Mouse (Mus musculus) T-helper 17 cell (primary cell): ENCODE data around the gene Zbtb9.

ENCODE experiments used
- in situ Hi-C, 2 experiments: fragments of 300-600 bp; cut with MboI, MseI; formaldehyde crosslinking; loops; 1 replicate in 1 of 2; 2 replicates in 1 of 2; pipeline ENCODE4 v1.15.1; 2025; ENCODE audit warnings: high pct_unique_total_duplicates in 2 of 2

Gene Zbtb9

DNA sequence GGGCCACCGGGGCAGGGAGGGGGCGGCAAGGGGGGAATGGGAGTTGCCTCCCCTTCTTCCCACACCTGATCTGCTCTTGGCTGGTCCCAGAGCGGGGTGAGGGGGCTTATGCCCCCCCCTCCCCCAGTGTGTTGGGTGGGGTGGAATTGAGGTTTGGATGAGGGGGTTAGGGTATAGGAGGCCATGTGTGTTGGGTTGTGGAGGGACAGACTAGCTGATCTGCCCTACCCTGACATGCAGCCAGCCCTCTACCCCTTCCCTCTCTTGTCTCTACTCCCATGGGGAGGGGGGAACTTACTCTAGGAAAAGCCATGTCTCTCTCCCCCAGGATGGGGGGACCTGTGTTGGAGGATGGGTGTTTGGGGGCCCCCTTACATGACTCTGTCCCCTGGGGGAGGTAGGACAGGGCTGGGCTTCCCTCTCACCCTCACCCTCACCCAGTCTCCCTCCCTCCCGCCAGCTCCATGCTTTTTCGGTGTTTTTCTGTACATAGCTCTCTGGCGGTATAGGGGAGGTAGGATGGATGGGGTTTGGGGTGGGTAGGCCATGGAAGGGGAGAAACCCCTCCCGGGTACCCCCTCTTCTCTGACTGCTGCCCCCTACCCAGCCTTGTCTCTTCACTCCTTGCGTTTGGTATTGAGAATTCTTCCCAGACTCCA, 1.6 kb upstream of the Zbtb9 start:
- in situ Hi-C loops, result loop anchor here in 1 of 2 experiments (10.0 kb wide), 1 partner anchor 47 kb away; no protein-coding TSS in a partner anchor

DNA sequence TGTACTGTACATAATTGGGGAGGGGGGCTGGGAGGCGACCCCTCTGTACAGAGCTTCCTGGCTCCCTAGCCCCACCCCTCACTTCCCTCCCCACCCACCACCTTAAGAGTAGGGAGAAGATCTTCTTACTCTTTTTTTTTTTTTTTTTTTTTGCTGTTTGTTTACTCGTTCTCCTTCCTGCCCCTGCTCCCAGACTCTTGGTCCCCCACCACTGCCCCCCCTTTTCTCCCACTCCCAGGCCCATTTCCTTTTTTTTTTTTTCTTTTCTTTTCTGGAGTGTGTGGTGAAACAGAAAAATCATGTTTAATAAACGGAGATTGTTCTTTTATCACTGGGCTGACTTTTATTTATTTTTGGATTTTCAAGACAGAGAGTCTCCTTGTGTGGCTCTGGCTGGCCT, 860 bp upstream of the Zbtb9 start:
- in situ Hi-C loops, result loop anchor here in 1 of 2 experiments (10.0 kb wide), 1 partner anchor 47 kb away; no protein-coding TSS in a partner anchor

DNA sequence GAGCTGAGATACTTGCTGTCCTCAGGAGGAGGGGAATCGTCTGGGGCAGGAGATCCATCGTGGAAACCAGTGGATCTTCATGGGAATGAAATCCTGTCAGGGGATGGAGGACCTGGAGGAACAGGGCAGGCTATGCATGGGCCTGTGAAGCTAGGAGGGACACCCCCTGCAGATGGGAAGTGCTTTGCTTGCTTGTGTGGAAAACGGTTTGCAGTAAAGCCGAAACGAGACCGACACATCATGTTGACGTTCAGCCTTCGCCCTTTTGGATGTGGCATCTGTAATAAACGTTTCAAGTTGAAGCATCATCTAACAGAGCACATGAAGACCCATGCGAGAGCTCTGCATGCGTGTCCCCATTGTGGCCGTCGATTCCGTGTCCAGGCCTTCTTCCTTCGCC, 1.6 kb downstream of the Zbtb9 start:
- in situ Hi-C loops, result loop anchor here in 1 of 2 experiments (10.0 kb wide), 1 partner anchor 50 kb away; no protein-coding TSS in a partner anchor

DNA sequence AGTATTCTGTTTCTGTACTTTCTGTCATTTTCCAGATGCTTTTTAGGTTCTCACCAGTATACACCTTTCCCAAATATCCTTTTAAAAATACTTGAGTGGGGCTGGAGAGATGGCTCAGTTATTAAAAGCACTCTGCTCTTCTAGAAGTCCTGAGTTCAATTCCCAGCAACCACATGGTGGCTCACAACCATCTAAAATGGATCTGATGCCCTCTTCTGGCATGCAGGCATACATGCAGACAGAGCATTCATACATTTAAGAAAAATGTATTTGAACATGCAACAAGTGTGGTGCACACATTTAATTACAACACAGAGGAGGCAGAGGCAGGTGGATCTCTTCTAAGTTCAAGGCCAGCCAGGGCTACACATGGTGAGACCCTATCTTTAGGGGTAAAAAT, 2.4 kb downstream of the Zbtb9 start:
- in situ Hi-C loops, result loop anchor here in 1 of 2 experiments (10.0 kb wide), 1 partner anchor 51 kb away; no protein-coding TSS in a partner anchor

DNA sequence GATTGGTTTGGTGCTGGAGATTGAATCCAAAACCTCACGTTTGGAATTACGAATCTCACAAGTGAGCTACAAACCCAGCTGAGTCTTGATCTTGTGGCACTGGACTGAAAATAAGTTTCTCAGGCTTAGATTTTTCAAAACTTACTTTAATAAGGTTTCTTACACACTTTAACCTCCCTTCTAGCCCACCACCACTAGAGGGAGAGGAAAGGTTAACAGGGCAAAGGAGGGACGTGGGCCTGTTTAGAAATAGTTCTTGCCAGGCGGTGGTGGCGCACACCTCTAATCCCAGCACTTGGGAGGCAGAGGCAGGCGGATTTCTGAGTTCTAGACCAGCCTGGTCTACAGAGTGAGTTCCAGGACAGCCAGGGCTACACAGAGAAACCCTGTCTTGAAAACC, 4.4 kb downstream of the Zbtb9 start:
- in situ Hi-C loops, result loop anchor here in 1 of 2 experiments (10.0 kb wide), 1 partner anchor 53 kb away; no protein-coding TSS in a partner anchor

DNA sequence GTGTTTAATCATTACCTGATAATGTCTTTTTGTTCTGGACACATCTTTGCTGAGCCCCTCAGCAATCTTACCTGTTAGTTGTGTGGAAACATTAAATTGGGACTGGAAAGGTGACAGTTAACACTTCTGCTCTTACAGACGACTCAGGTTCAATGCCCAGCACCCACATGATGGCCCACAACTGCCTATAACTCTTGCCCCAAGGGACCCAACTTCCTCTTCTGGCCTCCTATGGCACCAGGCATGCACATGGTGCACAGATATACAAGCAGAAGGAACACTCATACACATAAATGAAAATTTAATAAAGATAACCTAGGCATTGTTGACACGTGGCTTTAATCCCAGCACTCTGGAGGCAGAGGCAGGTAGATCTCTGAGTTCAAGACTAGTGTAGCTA, 6.5 kb downstream of the Zbtb9 start:
- in situ Hi-C loops, result loop anchor here in 1 of 2 experiments (10.0 kb wide), 1 partner anchor 55 kb away; no protein-coding TSS in a partner anchor

DNA sequence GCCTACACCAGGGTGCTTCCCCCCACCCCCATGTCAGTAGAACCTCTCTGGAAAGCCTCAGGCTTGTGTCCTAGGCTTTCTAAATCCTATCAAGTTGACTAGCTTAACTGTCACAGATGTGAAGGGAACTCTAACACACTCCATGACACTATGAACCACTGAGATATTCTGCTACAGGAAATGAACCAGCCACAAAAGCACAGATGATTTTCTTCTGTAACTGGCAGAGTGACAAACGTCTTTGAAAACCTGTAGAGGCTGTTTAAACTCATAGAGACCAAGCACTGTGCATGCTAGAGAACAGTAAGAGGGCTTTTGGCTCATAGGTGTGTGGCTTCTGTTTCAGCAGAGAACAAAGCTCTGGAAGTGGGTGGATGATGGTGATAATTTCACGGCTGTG, 8.1 kb downstream of the Zbtb9 start:
- in situ Hi-C loops, result no loop called here

DNA sequence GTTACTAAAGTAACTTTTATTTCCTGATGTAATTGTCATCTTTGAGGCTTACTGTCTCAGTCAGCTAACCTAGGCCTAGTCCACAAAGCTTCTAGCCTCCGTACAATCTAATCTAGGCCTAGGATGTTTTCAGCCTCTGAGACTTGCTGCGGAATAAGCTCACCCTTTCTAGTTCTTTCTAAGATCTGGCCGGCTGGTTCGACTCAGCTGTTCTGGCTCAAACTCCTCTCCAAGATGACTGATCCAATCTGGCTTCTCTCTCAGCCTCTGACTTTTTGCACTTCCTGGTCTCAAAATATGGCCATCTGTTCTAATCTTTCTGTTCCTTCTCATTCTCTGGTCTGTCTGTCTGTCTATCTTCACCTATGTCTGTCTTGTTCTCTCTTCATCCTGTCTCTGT, 10.4 kb downstream of the Zbtb9 start:
- in situ Hi-C loops, result no loop called here

DNA sequence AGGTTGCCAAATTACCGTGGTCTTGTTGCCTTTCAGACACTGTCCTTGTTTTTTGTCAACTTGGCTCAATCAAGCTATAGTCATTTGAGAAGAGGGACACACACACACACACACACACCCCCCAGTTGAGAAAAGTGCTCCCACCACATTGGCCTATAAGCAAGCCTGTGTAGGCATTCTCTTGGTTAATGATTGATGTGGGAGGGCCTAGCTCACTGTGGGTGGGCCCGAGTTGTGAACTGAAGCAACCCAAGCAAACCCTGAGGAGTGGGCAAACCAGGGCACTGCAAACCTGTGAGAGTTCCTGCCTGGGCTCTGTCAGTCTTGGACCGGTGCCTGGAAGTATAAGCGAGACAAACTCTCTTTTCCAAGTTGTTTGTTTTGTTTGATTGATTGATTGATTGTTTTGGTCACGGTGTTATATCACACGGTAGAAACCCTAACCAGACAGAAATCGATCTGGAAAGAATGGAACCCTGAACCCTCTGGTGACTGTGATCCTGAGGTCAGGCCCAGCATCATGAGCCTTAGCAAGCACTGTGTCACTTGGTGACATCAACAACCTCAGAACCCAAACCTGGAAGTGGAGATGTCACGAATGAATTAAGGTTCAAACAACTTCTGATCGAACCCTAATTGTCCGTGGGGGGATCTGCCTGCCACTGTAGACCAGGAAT, 12.7 kb downstream of the Zbtb9 start:
- in situ Hi-C loops, result no loop called here

DNA sequence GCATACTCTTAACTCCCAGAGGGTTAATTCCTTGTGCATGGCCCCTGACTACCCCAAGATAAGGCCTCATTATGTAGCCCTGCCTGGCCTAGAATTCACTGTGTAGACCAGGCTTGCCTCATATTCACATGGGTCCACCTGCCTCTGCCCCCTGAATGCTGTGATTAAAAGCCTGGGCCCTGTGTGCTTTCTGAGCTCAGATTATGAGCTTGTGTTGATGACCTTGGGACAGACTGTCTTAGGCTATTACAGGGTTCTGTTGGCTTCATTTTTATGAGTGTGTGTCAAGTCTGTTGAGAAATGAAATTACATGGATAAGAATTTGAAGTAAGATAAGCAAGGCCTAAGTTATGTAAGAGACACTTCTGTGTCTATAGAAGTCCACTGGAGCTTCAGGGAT, 17.6 kb downstream of the Zbtb9 start:
- in situ Hi-C loops, result no loop called here

DNA sequence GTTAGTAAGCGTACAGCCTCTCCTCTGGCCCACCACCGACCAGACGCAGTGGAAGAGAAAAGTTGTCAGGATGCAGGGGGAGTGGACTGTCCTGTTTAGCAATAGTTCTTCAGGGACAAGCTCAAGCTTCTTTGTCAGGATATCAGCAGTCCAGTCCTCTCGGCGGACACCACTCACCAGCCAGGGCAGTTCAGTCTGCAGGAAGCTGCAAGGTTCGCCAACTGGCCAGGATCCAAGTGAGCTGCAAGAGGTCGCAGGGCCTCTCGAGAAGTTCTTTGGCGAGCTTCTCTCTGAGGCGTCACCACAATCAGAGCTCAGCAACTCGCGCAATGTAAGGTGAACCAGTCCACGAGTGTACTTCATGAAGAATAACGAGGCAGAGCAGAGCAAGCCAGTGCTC, 21.4 kb downstream of the Zbtb9 start:
- in situ Hi-C loops, result no loop called here

DNA sequence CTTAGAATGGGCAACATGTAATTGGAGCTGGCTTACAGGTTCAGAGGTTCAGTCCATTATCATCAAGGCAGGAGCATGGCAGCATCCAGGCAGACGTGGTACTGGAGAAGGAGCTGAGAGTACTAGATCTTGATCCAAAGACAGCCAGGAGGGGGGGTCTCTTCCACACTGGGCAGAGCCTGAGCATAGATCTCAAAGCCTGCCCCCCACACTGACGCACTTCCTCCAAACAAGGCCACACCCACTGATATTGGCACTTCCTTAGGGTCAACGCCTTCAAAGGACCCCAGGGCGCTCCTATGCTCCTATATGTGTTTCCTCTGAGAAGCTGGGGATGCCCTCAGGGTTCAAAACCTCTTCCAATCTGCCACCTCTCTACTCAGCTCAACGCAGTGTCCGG, 22.0 kb downstream of the Zbtb9 start:
- in situ Hi-C loops, result no loop called here

DNA sequence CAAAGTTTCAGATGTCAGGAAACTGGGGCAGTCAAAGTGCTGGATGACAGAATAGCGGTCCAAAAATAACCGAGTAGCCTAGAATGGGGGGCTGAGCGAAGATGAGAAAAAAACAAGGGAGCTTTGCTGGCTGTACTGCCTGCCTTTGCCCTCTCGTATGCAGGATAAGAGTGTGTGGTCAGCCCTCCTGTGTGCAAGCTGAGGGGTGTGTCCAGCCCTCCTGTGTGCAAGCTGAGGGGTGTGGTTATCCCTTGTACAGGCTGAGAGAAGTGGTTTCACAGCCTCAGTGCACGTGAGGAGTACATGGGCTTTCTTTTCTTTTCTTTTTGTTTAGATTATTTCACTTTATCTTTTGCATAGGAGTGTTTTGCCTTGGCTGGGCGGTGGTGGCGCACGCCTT, 22.6 kb downstream of the Zbtb9 start:
- in situ Hi-C loops, result no loop called here

DNA sequence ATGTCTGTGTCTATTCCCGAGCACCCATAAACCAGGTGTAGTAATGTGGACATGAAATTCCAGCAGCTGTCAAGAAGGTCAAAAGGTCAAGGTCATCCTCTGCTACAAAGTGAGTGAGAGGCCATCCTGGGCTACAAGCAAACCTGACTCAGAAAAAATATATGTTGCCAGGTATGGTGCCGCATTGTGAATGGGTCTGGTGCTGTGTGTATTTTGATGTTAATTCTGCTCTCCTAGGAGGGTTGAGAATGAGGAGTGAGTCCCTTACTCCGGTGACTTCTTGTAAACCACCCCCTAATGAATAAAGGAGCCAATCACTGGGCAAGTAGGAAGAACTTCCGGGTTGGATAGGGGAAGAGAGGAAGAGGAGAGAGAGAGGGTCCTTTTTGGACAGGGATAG, 24.7 kb downstream of the Zbtb9 start:
- in situ Hi-C loops, result no loop called here

DNA sequence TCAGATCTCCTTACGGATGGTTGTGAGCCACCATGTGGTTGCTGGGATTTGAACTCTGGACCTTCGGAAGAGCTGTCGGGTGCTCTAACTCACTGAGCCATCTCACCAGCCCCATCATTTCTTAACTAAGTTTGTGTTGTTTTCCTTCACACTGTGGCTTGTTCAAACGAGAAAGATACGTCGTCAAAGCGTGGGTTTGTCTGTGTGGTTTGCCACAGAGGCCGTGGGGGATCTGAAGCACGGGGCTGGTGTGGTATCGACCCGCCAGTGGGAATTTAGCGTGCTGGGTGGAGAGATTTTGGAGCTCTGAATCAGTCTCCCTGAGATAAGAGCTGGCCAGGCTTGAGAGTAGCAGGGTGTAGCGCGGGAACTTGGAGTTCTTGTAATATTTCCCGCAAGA, 25.3 kb downstream of the Zbtb9 start:
- in situ Hi-C loops, result no loop called here

DNA sequence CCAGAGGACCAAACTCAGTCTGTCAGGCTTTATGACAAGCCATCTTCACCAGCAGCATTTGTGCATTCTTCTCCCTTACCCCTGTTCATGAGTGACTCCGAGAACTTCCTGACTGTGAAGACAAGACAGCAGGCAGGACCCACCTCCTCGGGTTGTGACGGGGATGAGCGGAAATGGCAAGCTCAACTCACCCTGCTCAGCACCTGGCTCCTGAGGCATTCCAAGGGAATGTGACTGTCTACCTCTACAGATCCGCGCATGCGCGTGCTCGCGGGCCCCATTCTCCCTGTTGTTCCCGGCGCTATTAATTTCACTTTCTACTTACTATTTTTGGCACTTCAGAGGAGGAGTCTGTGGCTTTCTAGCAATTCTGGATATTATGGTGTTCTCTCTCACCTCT, 27.0 kb downstream of the Zbtb9 start:
- in situ Hi-C loops, result no loop called here

DNA sequence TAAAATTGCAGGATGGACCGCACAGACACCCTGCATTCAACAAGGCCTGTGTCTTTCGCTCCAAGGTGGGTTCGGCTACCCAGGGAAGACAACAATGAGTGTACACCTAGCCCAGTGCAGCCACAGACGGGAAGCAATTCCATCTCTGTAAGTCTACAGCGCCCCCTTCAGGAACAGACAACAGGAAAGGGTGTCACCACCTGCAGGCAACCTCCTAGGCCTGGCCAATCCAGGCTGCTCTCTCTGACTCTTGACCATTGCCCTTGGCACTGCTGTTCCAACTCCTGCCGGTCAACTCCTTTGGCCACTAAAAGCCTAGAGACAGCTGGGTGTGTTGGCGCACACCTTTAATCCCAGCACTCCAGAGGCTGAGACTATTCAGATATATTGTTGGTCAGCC, 28.2 kb downstream of the Zbtb9 start:
- in situ Hi-C loops, result no loop called here

DNA sequence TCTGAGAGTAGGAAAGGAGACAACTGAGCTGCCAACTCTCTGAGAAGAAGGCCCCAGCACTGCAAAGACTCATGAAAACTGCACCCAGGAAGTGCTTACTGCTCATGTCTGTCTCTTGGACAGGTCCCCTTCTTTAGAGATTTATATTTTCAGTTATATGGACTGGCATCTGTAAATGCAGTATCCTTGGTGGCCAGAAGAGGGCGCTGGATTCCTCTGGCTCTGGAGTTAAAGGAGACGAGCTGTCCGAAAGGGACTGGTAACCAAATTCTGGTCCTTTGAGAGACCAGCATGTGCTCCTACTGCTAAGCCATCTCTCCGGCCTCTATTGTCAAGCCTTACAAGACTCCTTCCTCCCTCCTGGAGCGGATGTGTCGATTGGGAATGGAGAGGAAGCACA, 28.9 kb downstream of the Zbtb9 start:
- in situ Hi-C loops, result no loop called here

DNA sequence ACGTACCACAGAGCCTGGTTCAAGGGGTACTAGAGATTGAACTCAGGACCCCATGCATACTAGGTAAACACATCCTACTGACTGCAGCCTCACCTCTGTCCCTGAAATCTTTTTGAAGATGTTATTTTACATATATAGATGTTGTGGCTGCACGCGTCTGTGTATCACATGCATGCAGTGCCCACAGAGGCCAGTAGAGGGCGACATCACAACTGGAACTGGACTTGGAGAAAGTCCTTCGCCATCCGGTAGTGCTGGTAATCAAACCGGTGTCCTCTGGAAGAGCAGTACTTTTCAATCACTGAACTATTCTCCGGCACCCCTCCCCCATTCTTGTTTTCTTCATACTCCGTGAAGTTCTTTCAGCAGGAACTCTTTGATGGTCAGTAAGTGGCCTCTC, 31.5 kb downstream of the Zbtb9 start:
- in situ Hi-C loops, result no loop called here

DNA sequence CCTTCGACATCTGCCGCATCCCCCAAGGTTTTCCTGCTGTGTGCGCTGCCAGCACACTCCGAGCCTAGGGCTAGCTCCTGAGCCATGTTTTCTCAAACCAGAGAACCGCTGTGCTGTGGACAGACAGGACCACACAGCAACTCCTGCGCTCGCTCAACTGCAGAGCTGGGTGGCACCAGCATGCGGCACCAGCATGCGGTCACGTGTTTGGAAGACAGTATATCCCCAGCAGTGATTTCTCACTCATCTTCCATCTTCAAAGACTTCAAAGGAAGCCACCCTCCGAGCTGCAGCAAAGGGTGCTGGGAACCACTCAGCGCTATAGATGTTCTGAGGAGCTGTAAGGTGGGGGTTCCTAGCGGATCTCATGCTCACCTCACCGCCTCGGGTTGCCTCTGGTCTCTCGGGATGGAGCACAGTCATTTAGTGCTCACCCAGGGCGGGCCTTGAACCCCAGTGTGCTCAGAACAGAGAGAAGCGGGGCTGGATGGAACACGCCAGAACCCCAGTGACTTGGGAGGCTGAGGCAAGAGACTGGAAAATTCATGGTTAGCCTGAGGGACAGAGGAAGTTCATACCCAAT, 32.0 kb downstream of the Zbtb9 start:
- in situ Hi-C loops, result no loop called here

DNA sequence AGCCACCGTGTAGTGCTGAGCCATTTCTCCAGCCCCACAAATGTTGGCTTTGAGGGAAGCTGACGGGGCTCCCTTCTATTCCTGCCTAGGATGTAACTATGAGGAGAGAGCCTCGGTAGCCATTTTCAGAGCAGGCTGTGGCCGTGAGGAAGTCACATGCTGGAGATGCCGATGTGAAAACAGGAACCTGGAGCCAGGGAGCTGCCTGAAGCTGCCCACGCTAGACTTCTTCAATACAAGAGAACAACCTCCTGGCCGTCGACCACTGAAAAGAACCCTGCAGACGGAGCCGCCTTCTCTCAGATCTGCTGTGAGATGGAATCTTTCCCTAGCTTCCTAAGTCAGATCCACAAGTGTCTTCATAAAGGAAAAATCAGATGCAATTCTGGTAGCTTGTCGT, 32.7 kb downstream of the Zbtb9 start:
- in situ Hi-C loops, result no loop called here

DNA sequence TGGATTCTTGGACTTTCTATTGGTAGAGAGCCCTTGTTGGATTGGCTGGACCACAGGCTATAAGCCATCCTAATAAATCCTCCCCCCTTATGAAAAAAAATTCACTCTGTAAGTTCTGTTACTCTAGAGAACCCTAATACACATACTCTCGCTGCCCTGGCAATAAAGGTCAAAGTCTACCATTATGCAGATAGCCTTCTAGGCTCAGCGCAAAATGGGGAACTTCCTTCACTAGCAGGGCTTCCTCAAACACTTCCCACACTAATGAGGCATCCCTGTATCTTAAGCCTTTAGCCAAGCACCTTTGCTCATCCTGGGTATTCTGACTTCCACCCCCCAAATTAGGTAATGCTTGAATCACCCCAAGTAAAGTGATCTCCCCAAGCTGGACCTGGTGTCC, 35.3 kb downstream of the Zbtb9 start:
- in situ Hi-C loops, result no loop called here

DNA sequence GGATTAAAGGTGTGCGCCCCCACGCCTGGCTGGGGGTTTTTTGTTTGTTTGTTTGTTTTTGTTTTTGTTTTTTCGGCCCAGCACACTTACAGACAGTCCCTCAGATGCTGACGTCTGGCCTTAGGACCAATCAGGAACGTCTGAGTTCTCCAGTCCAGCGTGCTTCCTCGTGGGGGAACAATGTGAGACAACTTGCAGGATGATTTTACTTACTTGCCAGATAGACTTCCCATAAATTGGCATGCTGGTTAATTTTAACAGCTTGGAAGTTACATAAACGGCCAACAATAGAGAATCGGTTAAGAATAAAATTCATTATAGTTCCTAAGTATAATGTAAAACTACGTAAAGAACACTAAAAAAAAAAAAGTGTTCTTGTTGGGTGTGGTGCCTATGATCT, 38.2 kb downstream of the Zbtb9 start:
- in situ Hi-C loops, result no loop called here
